Comparison of ENCODE assay signal across 10 mouse cellular contexts in the genomic region with DNA sequence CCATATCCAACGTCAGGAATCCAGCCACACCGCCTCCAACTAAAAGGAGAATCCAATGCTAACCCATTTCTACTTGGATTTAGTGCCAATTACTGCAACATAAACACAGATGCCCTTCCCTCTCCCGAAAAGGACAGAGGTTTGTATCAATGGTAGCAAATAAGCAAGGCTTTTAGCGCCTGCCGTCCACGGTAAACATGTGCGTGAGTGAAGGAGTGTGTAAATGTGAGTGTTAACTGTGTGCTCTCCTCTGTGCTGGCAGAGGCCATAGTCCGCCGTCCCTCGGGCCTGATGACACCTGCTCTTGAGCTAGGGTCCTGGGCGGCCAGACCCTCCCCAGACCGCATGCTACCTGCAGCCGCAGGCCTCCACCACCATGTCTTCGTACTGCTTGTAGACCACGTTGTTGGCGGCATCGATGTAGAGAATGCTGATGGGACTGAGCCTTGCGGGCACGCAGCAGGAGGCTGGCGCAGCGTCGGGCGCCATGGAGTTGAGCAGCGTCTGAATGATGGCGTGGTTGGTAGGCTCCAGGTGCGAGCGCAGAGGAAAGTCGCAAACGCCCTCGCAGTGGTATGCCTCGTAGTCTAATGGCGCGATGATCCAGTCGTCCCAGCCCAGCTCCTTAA. TPM values are rescaled to one million over a fixed set of nuclear protein-coding genes. Genes with fewer than 3 reads are reported as not detected.
DNase-seq lines count a peak whose midpoint lies in the region; ATAC-seq and TF ChIP-seq lines count a peak whose summit lies in the region.
"Had no signal": no experiment of that assay in that cellular context is flagged by ENCODE, and none has a peak within 500 bp of the region (broad histone marks: within the 10 kb centered on the region; RNA-seq: fewer than 3 reads in every experiment).

No protein-coding gene starts in this region.

- H3K36me3 ChIP-seq in heart, embryonic 13.5 days: no peaks in the 10 kb centered on the region
- no peaks in the 10 kb centered on the region for H3K36me3 ChIP-seq in hindbrain, embryonic 15.5 days
- no peaks in the 10 kb centered on the region for H3K36me3 ChIP-seq in midbrain, embryonic 16.5 days (ENCODE audit: control insufficient read depth, insufficient read depth, low read length)

- H3K27ac ChIP-seq in heart, embryonic 13.5 days (replicated peaks): no peak overlapping the region
- H3K27ac ChIP-seq in hindbrain, embryonic 15.5 days (replicated peaks): no peak overlapping the region
- no peak overlapping the region for H3K27ac ChIP-seq in midbrain, embryonic 16.5 days (ENCODE audit: low read length)

- H3K4me1 ChIP-seq in heart, embryonic 13.5 days: peaks cover 37% of the 10 kb centered on the region
- H3K4me1 ChIP-seq in hindbrain, embryonic 15.5 days (replicated peaks): peaks cover 31% of the 10 kb centered on the region
- H3K4me1 ChIP-seq in midbrain, embryonic 16.5 days (ENCODE audit: control insufficient read depth, insufficient read depth, low read length): peaks cover 18% of the 10 kb centered on the region

- H3K9ac ChIP-seq in heart, embryonic 13.5 days: peak overlapping the region; percentile 66
- H3K9ac ChIP-seq in hindbrain, embryonic 15.5 days: no peak overlapping the region
- H3K9ac ChIP-seq in midbrain, embryonic 16.5 days (ENCODE audit: low read depth, low read length): peak overlapping the region; percentile 35; the same call in 1 of the 2 replicates

- H3K4me3 ChIP-seq in heart, embryonic 13.5 days: peak overlapping the region; percentile 59
- H3K4me3 ChIP-seq in hindbrain, embryonic 15.5 days: peak overlapping the region; percentile 34
- H3K4me3 ChIP-seq in midbrain, embryonic 16.5 days (ENCODE audit: low read depth, low read length): peak overlapping the region; percentile 40

- no peak for TF ChIP-seq POLR2A in brain, embryonic 14.5 days (IDR thresholded peaks at IDR 0.05; ENCODE audit: borderline replicate concordance, extremely low read depth, insufficient read depth, insufficient read length, poor library complexity, severe bottlenecking)

- no peaks in the 10 kb centered on the region for H3K9me3 ChIP-seq in heart, embryonic 13.5 days
- no peaks in the 10 kb centered on the region for H3K9me3 ChIP-seq in hindbrain, embryonic 15.5 days
- H3K9me3 ChIP-seq in midbrain, embryonic 16.5 days (replicated peaks; ENCODE audit: control insufficient read depth, low read length, poor library complexity, severe bottlenecking): no peaks in the 10 kb centered on the region

- WGBS in heart, embryonic 13.5 days: 9% methylated on average over 34 of the region's 34 CpGs
- WGBS in hindbrain, embryonic 15.5 days: 4% methylated on average over 34 of the region's 34 CpGs
- 8% methylated on average over 34 of the region's 34 CpGs for WGBS in midbrain, embryonic 16.5 days

- H3K4me2 ChIP-seq in heart, embryonic 13.5 days: peak overlapping the region; percentile 79
- peak overlapping the region; percentile 59 for H3K4me2 ChIP-seq in hindbrain, embryonic 15.5 days
- peak overlapping the region; percentile 62 for H3K4me2 ChIP-seq in midbrain, embryonic 16.5 days (ENCODE audit: low read length)

- H3K27me3 ChIP-seq in heart, embryonic 13.5 days (replicated peaks): peaks cover 94% of the 10 kb centered on the region
- H3K27me3 ChIP-seq in hindbrain, embryonic 15.5 days: peaks cover 72% of the 10 kb centered on the region
- H3K27me3 ChIP-seq in midbrain, embryonic 16.5 days (ENCODE audit: control insufficient read depth, insufficient read depth, low read depth, low read length): peaks cover 63% of the 10 kb centered on the region

- DNase-seq in heart, postnatal 10 days: no peak
- peak; percentile 47 for DNase-seq in brain, embryonic 14.5 days (ENCODE audit: low read depth)
- no peak for DNase-seq in thymus, postnatal 0 days (ENCODE audit: low spot score)
- DNase-seq in gastrocnemius, adult 8-10 months (ENCODE audit: low spot score in 2 of 2): no peak
- DNase-seq in lung, postnatal 36 days: no peak
- DNase-seq: cerebellum, adult 9-10 months; kidney, adult 8-10 months had no signal

- ATAC-seq in heart, embryonic 13.5 days (ENCODE audit: extremely low read depth, insufficient number of reproducible peaks, low FRiP score, low TSS enrichment): no peak
- ATAC-seq in hindbrain, embryonic 15.5 days (ENCODE audit: low FRiP score, low read depth): no peak
- ATAC-seq in midbrain, embryonic 16.5 days: peak; percentile 9; the same call in 1 of the 2 replicates

- intact Hi-C loops in heart, postnatal 10 days (cut with DNase I): no loop called here

- no peak for TF ChIP-seq CTCF in brain, embryonic 14.5 days (IDR thresholded peaks at IDR 0.05; ENCODE audit: borderline replicate concordance, extremely low read depth, insufficient read depth, insufficient read length)

RNA-seq across cellular contexts. Expression of a gene that starts 4.1 kb away (rescaled TPM):
- polyA plus RNA-seq in heart, embryonic 13.5 days (2015; fragmentation: Nextera tagmentation; extraction: Ambion mirVana): not detected in 2 replicates
- total RNA-seq in heart, postnatal 10 days (2021): under 1 TPM in 1 of 2 experiments, not detected in 1; 0.48 TPM
- 0.45 and 0.98 TPM in 2 replicates for polyA plus RNA-seq in brain, embryonic 14.5 days (2012; rRNA removed)
- polyA plus RNA-seq in hindbrain, embryonic 15.5 days (2015; fragmentation: Nextera tagmentation; extraction: Ambion mirVana): 0.41 and 0.65 TPM in 2 replicates
- 0.15 and 0.16 TPM in 2 replicates for polyA plus RNA-seq in midbrain, embryonic 16.5 days (2015; fragmentation: Nextera tagmentation; extraction: Ambion mirVana)
- 0.09 TPM in 1 of 2 replicates, not detected in the other for polyA plus RNA-seq in thymus, postnatal 0 days (2015; fragmentation: Nextera tagmentation; extraction: Ambion mirVana)
- not detected for total RNA-seq in gastrocnemius, adult 8-10 months (2022)

RNA-seq across cellular contexts. Expression of a gene that starts 15.5 kb away (rescaled TPM):
- 14.3 and 15.6 TPM in 2 replicates for polyA plus RNA-seq in heart, embryonic 13.5 days (2015; fragmentation: Nextera tagmentation; extraction: Ambion mirVana)
- 10 to 100 TPM; 11.3 to 15.1 TPM for total RNA-seq in heart, postnatal 10 days (2021)
- polyA plus RNA-seq in brain, embryonic 14.5 days (2012; rRNA removed): 11.1 and 11.7 TPM in 2 replicates
- polyA plus RNA-seq in hindbrain, embryonic 15.5 days (2015; fragmentation: Nextera tagmentation; extraction: Ambion mirVana): 10.2 and 10.8 TPM in 2 replicates
- 8.4 and 8.9 TPM in 2 replicates for polyA plus RNA-seq in midbrain, embryonic 16.5 days (2015; fragmentation: Nextera tagmentation; extraction: Ambion mirVana)
- polyA plus RNA-seq in thymus, postnatal 0 days (2015; fragmentation: Nextera tagmentation; extraction: Ambion mirVana): 4.8 and 6.2 TPM in 2 replicates
- 1 to 10 TPM; 4.3 to 8.4 (median 5.4) TPM for total RNA-seq in gastrocnemius, adult 8-10 months (2022)
